Mouse (Mus musculus) G1E (cell line): Measurements from ENCODE around the gene Babam1. TPM values are rescaled to one million over a fixed set of nuclear protein-coding genes. Genes with fewer than 3 reads are reported as not detected.

ENCODE experiments used
- ATAC-seq: 2 replicates; pipeline ENCODE4 v1.8.0; 2016; ENCODE audit warnings: mild to moderate bottlenecking; ENCODE audit not compliant: insufficient number of reproducible peaks, poor library complexity, low FRiP score, severe bottlenecking; ENCODE audit errors: extremely low read depth
- DNase-seq: peaks from one replicate; pipeline ENCODE4 v3.0.0; 2012; ENCODE audit warnings: low spot score
- H3K27me3 ChIP-seq: 2 replicates; pipeline ENCODE4 v1.6.1; 2012; ENCODE audit warnings: mild to moderate bottlenecking, low read length, inconsistent platforms; ENCODE audit not compliant: insufficient read depth
- H3K36me3 ChIP-seq: replicated peaks from 2 replicates; pipeline ENCODE3; 2012; ENCODE audit warnings: mild to moderate bottlenecking, inconsistent platforms
- H3K4me1 ChIP-seq: 2 replicates; pipeline ENCODE4 v1.6.1; 2012; ENCODE audit warnings: low read depth, low read length, inconsistent platforms, mixed read lengths; ENCODE audit not compliant: insufficient read depth
- H3K4me3 ChIP-seq: 2 replicates; pipeline ENCODE4 v1.5.1; 2012; ENCODE audit warnings: low read depth, mild to moderate bottlenecking, inconsistent platforms, low read length, moderate library complexity, mixed read lengths
- H3K9me3 ChIP-seq: replicated peaks from 2 replicates; pipeline ENCODE4 v1.6.1; 2012; ENCODE audit warnings: inconsistent platforms
- CTCF ChIP-seq: IDR thresholded peaks from 2 replicates; pipeline ENCODE4 v1.5.1; 2012; ENCODE audit warnings: low read depth, low read length, inconsistent platforms, mixed read lengths
- GATA1 ChIP-seq: IDR thresholded peaks from 2 replicates; pipeline ENCODE4 v1.6.1; 2012; ENCODE audit warnings: borderline replicate concordance, low read length, inconsistent platforms, mixed read lengths
- GATA2 ChIP-seq: IDR thresholded peaks from 2 replicates; pipeline ENCODE4 v1.6.1; 2012; ENCODE audit warnings: low read depth, low read length, inconsistent platforms, borderline replicate concordance
- POLR2AphosphoS5 ChIP-seq: IDR thresholded peaks from 2 replicates; pipeline ENCODE4 v1.6.1; 2012; ENCODE audit warnings: low read depth, low read length, inconsistent platforms; ENCODE audit not compliant: insufficient replicate concordance
- TAL1 ChIP-seq: conservative IDR thresholded peaks from 2 replicates; pipeline ENCODE4 v1.6.1; 2012; ENCODE audit warnings: low read depth, low read length, inconsistent platforms, mixed read lengths
- polyA plus RNA-seq: library from polyadenylated mRNA; stranded (reverse); fragments of >175 nt; gene quantifications from 2 replicates; pipeline ENCODE4 v1.2.3, GENCODE M21; 2012
- total RNA-seq, 2 experiments: library from RNA; stranded (forward) in 1 of 2; stranded (reverse) in 1 of 2; fragments of 200-1000 nt in 1 of 2; fragments of >200 nt in 1 of 2; fragmentation: Nextera tagmentation in 1 of 2; gene quantifications; 2 replicates each; pipeline ENCODE4 v1.2.3; 2014 to 2017

Gene Babam1
- total and polyA plus RNA-seq, 3 experiments = 58.4 to 106 (median 92.1) TPM

GRCm38 (mm10) chr8:71385212-71385835 lies 11.3 kb upstream of the Babam1 start:
- H3K4me3 ChIP-seq = no peak overlapping the region
- TF ChIP-seq GATA1 = no peak
- TF ChIP-seq GATA2 = no peak
- H3K4me1 ChIP-seq = peaks cover 29% of the 10 kb centered on the region
- no peaks in the 10 kb centered on the region for H3K9me3 ChIP-seq
- H3K27me3 ChIP-seq = peaks cover 29% of the 10 kb centered on the region
- no peaks in the 10 kb centered on the region for H3K36me3 ChIP-seq
- DNase-seq = no peak
- no peak for ATAC-seq

DNA sequence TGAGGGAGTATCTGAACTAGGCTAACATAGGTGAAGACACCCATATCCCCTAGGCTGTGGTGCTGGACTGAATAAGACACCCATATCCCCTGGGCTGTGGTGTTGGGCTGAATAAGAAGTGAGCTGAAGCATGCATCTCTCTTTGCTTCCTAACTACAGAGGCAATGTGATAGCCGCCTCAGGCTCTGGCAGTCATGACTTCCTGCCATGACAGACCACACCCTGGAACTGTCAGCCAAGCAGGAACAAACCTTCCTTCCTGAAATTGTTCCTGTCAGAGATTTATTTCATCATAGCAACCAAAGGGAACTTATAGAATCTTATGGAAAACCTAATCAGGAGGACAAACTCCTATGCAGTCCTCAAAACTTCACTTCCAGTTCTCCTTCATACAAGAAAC lies 8.4 kb upstream of the Babam1 start:
- Histone ChIP-seq H3K36me3 (no peaks in the 10 kb centered on the region), H3K4me3 (no peak overlapping the region), H3K27me3 (peaks cover 27% of the 10 kb centered on the region), H3K4me1 (peaks cover 17% of the 10 kb centered on the region), H3K9me3 (no peaks in the 10 kb centered on the region)
- ATAC-seq = no peak
- no peak for TF ChIP-seq TAL1
- no peak for TF ChIP-seq GATA2
- no peak for TF ChIP-seq CTCF
- no peak for TF ChIP-seq GATA1
- no peak for DNase-seq

DNA sequence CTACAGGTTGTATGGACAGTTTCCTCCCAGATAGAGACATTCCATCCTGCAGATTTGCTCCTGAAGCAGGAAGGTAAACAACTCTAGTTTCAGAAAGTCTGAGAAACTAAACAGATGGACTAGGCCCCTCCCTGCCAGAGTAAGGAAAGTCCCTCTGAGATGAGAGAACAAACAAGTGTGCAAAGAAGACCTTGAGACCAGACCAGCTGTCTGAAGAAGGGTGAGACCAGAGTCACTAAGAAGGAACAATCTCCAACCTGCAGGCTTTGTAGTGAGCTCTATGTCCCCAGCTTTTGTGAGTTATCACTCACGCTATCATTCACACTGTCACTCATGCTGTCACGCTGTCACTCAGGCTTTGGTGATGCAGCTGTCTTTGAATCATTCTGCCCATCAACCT lies 5.0 kb upstream of the Babam1 start:
- Histone ChIP-seq H3K4me3 (no peak overlapping the region), H3K9me3 (no peaks in the 10 kb centered on the region), H3K36me3 (no peaks in the 10 kb centered on the region), H3K27me3 (peaks cover 21% of the 10 kb centered on the region), H3K4me1 (peaks cover 36% of the 10 kb centered on the region)
- TF ChIP-seq TAL1 = no peak
- TF ChIP-seq GATA2 = no peak
- no peak for TF ChIP-seq GATA1
- no peak for TF ChIP-seq CTCF
- TF ChIP-seq POLR2AphosphoS5 = no peak
- no peak for DNase-seq
- no peak for ATAC-seq

DNA sequence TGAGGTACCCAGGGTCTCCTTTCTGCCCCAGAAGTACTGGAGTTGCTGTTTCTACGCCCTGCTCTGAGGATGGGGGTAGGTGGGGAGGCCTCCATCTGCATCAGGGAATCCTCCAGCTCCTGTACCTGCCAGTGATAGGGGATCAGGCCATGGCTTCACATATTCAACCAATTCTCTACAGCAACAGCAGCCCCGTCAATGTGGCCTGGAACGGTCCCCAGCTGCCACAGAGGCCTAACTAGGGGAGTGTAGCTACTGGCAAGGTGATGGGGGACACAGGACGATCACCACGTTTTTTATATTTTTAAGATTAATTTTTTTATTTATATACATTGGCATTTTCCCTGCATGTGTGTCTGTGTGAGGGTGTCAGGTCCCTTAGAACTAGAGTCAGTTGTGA lies 4.3 kb upstream of the Babam1 start:
- Histone ChIP-seq H3K4me3 (no peak overlapping the region), H3K4me1 (peaks cover 40% of the 10 kb centered on the region), H3K36me3 (no peaks in the 10 kb centered on the region), H3K9me3 (no peaks in the 10 kb centered on the region), H3K27me3 (peaks cover 16% of the 10 kb centered on the region)
- ATAC-seq (no peak), DNase-seq (no peak)
- TF ChIP-seq TAL1 = no peak
- no peak for TF ChIP-seq GATA2
- no peak for TF ChIP-seq GATA1
- TF ChIP-seq POLR2AphosphoS5 = no peak
- TF ChIP-seq CTCF = no peak

- Histone ChIP-seq H3K4me1 (peaks cover 45% of the 10 kb centered on the region), H3K36me3 (peaks cover 4% of the 10 kb centered on the region), H3K9me3 (no peaks in the 10 kb centered on the region), H3K27me3 (peaks cover 13% of the 10 kb centered on the region), H3K4me3 (peak overlapping the region; percentile 47; the same call in 1 of the 2 replicates)
- peak; percentile 55 for DNase-seq
- TF ChIP-seq POLR2AphosphoS5 (no peak), GATA2 (no peak), CTCF (no peak), TAL1 (no peak)
- ATAC-seq = no peak; the same call in 1 of the 2 replicates
Observed at GRCm38 (mm10) chr8:71392871-71393270, 3.8 kb upstream of the Babam1 start.

DNA sequence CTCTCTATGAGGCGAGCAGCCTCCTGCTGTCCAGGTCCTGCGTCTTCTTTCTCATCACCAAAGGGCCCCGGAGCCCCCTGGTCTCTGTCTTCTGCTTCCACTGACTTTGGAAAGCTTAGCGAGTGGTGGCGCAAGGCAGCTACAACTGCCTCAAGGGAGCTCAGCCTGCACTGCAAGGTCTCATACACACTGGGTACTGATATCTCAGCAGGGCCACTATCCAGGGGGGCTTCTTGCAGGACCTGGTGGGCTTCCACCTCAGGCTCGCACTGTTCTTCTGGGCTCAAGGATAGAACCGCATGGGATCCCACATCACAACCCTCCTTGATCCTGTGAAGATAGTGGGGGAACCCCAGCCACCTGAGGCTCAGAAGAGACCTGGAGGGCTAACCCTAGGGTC lies 2.2 kb upstream of the Babam1 start:
- TF ChIP-seq POLR2AphosphoS5 (no peak), TAL1 (no peak), CTCF (no peak), GATA1 (no peak), GATA2 (no peak)
- DNase-seq (no peak), ATAC-seq (no peak)
- no peak overlapping the region for H3K4me3 ChIP-seq
- H3K27me3 ChIP-seq = peaks cover 7% of the 10 kb centered on the region
- H3K4me1 ChIP-seq = peaks cover 54% of the 10 kb centered on the region
- H3K36me3 ChIP-seq = peaks cover 17% of the 10 kb centered on the region
- H3K9me3 ChIP-seq = no peaks in the 10 kb centered on the region

GRCm38 (mm10) chr8:71395071-71395470 lies 1.6 kb upstream of the Babam1 start:
- Histone ChIP-seq H3K4me3 (no peak overlapping the region), H3K27me3 (peaks cover 7% of the 10 kb centered on the region), H3K9me3 (no peaks in the 10 kb centered on the region), H3K36me3 (peaks cover 22% of the 10 kb centered on the region), H3K4me1 (peaks cover 56% of the 10 kb centered on the region)
- TF ChIP-seq GATA1 (no peak), CTCF (no peak), GATA2 (no peak), POLR2AphosphoS5 (no peak), TAL1 (no peak)
- DNase-seq (no peak), ATAC-seq (no peak)
